Mouse (Mus musculus) T-helper 1 cell (primary cell): Measurements from ENCODE around the gene Chd6.

Source experiments
- in situ Hi-C: fragments of 300-600 bp; cut with MboI, MseI; formaldehyde crosslinking; loops from one replicate; pipeline ENCODE4 v1.15.1; 2025; ENCODE audit warnings: high pct_unique_total_duplicates

The Chd6 gene

DNA sequence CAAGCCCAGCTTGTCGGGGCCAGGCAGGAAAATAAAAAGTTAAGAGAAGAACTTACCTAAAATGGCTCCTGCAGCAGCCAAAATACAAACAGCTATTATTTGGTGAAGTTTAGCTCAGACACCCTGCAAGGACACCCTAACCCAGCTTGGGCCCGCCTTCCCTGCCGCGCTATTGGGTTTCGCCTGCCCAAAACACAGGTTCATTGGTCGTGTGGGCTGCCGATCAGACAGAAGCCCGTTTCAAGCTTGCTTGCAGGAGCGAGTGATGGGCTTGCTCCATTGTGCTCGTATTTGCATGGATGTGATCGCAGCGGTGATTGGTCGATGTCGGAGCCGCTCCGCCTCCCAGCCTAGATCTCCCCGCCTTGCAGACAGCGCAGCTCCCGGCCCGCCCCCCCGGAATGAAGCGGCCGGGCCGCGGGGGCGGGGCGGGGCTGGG lies at the start of gene Chd6:
TSS of gene Chd6 (minus strand) at position 143 of the 439 bp plus-strand sequence.
- in situ Hi-C loops, result no loop called here

DNA sequence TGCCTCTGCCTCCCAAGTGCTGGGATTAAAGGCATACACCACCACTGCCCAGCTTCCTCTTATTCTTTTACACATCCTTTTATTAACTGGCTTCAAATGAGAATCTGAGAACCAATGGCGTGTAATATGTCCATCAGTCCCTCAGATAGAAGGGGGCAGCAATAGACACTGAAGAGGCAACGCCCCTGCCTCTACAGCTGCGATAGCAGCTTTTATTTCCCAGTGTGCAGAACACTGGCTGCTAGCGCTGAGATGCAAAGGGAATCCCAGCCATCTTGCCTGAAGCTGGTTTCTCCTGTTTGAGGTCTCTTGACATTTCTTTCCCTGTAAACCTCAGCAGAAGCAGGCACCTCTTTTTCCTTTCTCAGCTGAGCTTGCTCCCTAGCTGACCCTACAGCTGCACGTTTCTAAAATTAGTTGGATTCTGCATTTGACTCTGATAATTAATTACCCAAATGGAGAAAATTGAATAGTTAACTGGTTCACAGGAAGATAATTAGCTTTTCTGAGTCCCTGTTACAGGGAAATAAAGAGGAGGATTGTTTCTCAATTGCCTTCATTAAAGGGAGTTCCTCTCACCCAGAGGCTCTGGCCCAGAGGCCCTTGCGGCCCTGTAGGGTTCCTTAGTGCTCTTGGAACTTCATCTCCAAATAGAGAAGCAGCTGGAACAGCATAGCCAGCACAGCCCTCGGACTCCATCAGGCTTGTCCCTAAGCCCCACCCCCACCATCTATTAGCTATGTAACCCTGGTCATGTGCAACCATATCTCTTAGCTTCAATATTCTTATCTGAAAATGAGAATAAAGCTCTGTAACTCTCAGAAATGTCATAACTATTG lies 41.3 kb upstream of the Chd6 start:
- in situ Hi-C loops, result no loop called here

DNA sequence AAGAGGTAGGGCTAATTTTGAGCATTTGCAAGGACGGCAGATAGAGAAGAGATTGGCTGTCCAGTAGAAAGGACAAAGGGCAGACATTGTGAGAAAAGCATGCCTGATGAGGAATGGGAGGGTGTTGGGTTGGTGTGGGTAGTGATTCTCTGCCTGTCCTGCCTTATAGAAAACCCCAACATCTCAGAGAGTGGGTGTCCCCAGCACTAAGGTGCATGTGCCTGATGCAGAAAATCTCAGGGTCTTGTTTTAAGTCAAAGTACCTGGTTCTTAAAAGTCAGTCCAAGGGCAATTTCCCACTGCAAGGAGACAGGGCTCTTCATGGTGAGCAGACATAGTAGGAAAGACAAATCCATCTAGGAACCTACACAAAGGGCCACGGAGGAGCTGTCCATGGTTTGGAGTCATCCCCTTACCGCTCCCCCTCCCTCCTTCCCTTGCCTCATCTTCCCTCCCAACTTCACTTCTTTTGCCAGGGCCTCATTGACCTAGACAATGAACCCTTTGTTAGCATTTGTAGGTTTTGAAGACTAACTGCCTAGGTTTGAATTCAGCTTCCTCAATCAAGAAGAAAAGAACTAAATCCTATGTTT lies 39.6 kb upstream of the Chd6 start:
- in situ Hi-C loops, result no loop called here

DNA sequence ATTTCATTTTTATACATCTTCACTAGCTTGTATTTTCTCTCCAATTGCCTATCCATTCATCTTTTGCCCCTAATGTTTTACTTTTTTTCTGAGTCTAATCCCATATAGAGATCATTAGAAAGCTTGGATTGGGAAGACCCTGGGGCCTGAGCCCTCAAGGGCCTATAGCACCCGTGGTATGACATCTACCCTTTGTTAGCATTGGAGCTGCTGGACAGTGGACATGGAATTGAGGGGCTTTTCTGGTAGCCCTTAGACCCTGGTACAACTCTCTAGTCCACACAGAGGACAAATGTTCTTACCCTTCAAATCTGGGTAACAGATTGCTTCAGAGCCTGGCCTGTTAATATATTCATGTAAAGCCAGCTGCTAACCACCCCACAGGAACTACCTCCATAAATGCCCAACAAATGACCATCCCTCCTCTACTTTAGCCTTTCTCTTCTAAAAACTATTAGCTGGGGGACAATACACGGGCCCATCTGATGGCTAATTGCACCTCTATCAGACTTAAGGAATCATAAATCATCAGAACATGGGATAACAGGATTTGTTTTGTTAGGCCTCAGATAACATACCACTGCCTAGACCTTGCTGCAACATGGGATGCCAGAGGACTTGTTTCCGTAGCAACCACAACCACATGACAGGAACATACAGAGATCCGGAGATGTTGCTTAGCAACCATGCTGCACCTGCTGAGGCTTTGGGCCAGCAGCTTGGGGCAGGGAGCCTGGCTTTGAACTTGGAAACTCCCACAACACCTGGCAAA lies 39.0 kb upstream of the Chd6 start:
- in situ Hi-C loops, result no loop called here

DNA sequence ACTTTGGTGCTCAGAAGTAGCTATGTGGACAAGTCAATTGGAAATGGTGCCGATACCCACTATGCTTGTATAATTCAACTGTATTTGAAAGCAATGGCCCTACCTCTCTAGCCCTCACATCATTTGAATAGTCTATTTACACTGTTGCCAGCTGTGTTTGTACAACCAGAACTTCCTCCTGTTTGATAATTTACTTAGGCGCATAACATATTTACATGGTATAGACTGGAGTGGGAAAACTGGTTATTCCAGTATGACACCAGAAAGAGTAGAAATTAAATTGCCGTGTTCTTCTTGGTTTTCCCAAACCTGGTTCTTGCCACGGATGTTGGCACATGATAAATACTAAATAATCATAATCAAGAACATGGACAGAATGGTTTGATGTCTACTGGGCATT lies 35.9 kb upstream of the Chd6 start:
- in situ Hi-C loops, result no loop called here

DNA sequence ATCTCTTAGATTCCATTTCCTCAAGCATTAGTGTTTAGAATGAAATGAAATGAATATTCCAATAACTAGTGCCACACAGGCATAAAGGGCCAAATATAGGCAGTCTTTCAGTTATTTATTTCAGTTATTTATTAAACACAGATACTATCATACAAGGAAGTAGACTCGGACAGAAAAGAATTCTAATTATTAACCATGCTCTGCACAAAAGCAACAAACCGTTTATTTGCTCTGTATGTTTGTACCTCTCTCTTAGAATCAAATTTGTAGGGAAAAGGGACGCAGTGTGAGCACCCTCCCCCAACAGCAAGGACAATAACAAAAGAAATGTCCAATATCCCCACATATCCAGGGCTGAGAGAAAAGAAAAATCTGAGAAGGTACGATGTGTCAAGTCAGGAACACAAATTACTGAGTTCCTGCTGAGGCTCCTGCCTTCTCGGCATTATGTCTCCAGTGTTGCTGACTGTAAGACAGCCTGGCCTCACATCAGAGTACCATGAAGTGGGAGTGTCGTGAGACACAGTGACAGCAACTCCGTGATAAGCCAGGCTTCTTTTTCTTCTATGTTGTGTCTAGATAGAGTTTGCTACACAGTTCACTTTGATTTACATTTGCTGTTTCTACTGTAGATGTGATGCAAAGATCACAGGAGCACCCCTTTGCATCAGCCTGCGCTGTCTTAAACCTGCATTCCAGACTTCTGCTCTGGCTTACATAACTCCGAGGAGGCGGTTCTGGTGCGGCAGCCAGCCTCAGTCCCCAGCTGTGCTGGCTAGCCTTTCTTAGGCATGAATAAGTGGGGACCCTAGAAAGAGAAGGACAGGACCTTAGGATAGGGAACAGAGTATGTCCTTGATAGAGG lies 30.0 kb upstream of the Chd6 start:
- in situ Hi-C loops, result no loop called here

DNA sequence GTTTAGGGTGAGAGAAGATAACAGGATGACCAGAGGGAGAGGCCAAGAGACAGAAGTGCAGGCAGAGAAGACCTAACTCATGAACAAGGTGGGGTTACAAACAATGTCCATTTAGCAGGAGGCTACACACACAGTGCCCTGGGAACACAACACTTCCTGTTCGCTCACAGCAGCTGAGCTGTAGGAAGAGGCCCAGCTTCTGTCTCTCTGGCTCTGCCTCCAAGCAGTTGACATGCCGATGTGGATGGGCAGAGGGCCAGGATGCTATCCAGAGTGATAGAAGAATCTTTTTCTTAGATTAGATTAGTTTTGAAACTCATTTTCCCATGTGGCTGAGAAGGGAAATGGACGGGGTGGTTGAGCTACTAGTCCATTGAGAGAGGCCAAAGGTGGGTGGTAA lies 28.1 kb upstream of the Chd6 start:
- in situ Hi-C loops, result no loop called here

DNA sequence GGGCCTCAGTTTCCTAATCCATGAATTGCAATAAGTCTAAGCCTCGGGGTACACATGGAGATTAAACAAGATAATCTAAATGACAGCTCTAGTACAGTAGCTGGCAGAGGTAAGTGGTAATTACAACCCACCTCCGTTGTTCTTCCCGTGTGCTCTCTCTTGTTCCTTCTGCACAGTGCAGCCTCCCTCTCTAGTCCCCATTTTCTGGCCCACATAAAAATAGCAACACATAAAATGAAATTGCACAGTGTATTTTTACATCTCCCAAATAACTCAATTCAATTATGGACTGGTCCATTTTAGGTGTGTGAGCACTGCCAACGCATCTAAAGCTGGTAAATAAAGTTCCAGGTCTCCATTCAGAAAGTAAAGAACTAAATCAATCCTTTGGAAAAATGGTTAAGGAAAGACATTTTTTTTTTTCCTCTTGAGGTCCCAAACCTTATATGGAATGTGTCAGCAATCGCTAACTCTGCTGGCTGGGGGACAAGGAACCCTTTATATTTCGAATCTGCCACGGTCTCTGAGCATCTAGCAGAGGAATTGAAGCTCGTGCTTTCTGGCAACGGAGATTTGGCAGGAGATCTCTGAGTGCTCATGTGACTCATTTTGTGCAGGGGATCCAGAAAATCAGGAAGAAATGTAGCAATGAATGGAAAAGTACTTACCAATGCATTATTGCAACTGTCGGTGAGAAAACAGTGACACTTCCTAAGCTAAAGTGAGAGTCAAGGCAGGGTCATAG lies 19.7 kb upstream of the Chd6 start:
- in situ Hi-C loops, result no loop called here

DNA sequence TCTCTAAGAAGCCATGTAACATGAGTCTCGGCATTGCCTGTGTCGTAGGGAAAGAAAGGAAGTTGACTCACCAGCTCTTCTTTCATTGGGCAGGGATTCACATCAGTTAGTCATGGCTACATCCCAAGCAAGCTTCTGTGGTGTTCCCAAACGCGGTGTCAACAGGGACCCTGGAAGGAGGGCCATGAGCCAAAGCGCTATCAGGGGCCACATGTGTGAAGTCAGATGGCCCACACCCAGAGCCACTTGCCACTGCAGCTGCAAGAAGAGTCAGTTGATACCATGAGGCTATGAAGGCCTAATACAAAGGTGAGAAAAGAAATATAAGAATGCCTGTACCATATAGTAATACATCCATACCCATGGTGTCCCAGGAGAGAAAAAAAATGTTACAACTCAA lies 3.1 kb upstream of the Chd6 start:
- in situ Hi-C loops, result no loop called here

DNA sequence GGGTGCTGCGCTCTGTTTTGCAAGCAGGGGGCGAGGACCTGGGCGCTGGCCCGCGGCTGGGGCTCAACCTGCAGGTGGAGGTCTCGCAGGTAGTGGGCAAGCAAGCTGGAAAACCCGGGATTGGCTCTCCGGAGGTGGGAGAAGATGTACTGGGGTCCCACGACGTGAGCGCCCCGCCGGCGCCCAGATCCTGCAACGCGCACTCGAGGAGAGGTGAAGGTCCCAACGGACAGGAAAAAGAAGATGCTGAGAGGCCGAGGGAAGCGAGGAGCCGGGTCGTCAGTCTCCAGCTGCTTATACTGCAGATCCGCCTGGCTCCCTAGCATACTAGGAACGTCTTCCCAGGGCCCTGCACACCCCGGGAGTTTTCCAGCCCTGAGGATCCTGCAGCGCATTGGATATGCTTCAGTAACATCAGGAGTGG lies 535 bp upstream of the Chd6 start:
- in situ Hi-C loops, result no loop called here

DNA sequence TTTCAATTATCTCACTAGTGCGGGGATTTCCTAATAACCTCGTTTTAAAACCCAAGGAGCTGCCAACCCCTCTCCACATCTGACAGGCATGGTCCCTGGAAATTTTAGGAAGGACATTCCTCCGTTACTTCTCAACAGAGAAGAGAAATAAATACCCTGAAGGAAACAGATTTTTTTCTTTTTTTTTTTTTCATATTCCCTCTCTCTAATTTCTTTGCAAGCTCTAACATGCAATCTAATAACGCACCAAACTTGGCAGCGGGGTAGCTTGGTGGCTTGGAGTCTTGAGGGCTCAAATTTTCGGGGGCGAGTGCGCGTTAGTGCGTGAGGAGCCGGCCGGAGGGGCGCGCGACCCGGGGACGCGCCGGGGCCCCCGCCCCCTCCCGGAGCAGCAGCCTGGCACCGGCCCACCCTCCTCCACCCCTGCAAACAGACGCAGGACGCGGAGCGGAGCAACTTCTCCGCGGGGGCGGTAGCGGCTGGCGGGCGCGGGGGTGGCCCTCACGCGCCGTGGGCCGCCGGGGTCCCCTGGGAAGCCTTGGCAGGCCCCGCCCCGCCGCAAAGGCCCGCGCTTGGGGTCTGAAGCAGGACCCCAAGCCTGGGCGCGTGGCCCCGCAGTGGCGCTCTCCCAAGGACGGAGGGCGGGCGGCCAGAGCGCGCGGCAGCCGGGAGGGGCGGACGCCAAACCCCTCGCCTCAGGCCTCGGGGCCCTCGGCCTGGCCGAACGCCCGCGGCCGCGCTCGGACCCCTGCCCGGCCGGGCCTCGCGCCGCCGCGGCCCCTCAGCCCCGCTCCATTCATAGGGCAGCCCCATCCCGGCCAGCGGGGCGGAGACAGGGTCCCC lies 569 bp downstream of the Chd6 start:
- in situ Hi-C loops, result no loop called here

DNA sequence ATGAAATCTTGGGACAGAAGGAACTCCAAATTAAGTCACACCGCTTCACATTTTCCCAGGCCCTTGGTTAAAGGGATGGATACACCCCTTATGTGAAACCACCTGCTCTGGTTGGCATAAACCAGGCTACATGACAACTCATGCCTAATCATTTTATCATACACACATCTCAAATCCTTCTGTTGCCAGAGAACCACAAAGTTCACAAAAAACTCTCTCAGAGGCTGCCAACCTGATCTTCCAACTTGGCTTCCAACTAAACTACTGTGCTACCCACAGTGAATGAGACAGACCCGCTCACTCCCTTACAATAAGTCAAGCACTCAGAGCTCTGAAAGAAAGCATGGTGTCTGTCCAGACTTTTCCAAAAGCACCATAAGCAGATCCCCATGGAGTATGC lies 1.6 kb downstream of the Chd6 start:
- in situ Hi-C loops, result no loop called here

DNA sequence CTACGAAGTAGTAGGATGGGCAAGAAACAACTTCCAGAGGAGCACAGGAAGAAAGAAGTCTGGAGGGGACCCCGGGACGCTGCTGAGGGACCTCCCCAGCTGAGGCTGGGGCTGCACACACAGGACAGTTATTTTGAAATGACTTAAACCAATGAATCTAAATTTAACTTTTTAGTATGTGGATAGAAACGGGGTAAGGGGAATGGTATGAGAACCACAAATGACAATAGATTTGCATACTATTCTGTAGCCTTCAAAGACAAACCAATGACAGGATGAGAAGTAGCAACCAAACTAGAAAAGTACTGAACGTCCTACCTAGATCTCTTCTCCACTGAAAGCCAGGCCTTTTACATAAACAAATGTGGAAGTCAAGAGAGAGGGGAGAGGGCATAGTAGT lies 5.1 kb downstream of the Chd6 start:
- in situ Hi-C loops, result no loop called here

DNA sequence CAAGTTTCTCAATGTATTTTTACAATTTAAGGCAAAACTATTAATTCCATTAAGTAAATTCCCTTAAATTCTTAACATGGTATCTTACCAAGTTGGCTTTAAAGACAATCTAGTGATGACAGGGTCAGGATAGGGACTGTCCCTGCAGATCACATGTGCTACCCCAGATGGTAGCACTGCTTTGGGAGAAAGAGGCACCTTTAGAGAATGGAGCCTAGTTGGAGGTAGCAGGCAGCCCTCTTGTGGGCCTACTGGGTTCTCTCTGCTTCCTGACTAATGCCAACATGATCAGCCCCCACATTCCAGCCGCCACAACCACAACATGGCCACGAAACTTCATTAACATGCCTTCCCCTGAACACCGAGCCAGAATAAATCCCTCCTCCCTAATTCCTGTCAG lies 6.8 kb downstream of the Chd6 start:
- in situ Hi-C loops, result no loop called here

DNA sequence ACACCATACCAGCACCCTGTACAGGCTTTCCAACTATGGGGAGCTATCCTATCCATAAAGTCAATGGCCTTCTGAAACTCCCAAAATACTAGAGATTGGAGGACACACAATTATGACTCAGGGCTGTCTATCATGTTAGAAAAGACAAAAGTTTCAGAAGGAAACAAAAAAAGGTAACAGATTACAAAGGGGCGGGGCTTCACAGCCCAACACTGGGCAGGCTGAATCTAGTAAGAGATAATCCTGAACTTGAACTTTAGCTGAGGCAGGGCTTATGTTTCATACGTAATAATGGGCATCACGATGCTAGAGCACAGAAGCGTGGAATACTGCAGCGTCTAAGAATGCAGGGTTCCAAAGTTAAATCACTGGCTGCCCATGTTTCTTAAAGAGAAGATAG lies 11.1 kb downstream of the Chd6 start:
- in situ Hi-C loops, result no loop called here

DNA sequence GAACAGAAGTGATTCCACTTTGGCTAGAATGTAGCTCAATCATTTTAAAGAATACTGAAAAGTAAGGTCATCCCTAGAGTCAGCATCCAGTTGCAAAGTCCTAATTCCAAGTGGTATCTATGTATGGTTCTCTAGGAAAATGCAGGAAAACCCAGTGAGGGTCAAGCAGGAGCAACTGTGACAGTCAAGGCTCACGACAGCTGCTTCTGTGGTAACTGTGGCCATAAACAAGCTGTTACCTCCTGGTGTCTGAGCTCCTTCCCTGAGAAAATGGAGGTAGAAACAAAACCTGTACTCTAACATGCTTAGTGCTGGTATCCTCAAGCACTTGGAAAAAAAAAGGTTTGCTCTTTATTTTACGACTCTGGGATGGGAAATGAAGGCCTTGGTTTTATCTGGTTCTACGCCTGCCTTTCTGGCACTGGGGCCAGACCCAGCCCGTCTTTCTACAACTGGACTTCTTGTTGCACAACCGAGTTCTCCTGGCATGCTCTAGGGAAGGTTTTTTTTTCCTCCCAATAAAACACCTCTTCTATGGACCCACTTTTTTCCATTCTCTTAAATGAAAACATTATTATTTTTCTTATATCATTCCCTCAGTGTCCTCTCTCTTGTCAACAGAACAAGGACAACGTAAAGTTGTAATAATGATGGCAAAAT lies 18.0 kb downstream of the Chd6 start:
- in situ Hi-C loops, result no loop called here

DNA sequence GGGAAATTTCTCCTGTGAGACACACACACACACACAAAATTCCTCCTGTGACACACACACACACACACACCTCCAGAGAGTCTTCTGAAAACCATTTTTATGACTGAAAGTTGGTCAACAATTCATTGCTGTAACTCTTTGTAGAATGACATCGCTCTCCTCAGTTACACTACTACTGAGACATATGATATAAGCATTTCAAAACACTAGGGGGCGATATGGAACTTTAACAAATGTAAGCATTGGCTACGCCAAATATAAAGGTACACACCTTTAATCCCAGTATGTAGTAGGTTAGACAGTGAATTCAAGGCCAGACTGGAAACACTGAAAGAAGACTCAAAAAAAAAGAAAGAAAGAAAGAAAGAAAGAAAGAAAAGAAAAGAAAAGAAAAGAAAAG lies 18.7 kb downstream of the Chd6 start:
- in situ Hi-C loops, result no loop called here

DNA sequence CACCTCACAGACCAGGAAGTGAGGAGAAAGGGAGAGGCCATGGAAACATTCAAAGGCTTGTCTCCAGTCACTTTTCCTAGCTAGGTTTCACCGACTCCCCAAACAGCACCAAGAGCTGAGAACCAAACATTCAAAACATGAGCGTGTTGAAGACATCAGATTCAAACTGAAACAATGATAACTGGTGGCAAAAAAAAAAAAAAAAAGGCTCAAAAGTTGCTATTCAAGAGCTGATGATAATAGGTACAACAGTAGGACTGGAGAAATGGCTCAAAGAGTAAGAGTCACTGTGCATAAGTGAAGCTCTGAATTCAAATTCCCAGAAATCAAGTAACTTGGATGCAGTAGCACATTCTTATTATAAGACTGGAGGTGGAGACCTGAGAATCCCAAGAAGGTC lies 30.3 kb downstream of the Chd6 start:
- in situ Hi-C loops, result no loop called here

DNA sequence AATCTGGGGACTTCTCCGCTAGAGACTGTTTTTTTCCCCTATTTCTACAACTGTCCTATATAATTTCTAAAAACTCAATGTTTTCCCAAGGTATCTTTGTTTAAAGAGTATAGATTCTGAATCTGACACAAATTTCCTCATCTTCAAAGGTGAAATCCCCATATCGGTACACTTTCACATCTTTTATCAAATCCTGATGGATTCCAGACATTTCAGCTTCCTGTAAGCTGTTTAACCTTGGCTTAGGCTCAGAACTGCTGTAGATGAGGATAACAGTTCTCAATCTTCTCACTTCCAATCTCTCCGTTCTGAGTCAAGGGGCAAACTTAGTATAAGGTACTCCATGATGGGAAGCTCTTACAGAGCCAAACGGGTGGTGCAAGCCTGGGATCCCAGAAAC lies 32.6 kb downstream of the Chd6 start:
- in situ Hi-C loops, result no loop called here

DNA sequence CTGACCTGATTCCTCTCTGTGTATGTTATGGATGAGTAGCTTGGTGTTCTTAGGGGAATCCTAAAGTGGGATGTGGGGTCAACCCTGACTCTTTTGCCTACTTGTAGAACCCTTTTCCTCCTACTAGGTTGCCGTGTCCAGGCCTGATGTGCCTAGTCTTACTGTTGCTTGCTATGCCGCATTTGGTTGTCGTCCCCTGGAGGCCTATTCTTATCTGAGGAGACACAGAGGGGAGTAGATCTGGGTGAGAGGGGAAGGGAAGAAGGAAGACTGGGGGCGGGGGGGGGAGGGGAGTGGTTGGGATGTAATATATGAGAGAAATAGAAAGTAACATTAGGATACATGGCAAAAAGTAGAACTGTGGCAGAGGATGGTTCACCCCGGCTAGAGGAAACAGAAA lies 33.3 kb downstream of the Chd6 start:
- in situ Hi-C loops, result no loop called here
